Mouse (Mus musculus) embryonic facial prominence, embryonic 12.5 days (tissue): Measurements from ENCODE around the gene Pdgfra. TPM values are rescaled to one million over a fixed set of nuclear protein-coding genes. Genes with fewer than 3 reads are reported as not detected.

Experiments
- ATAC-seq: fragments of 200-750 bp; cut with Nextera tagmentation; 2 replicates; pipeline ENCODE4 v1.8.0; 2017; ENCODE audit not compliant: insufficient number of reproducible peaks, insufficient read depth, low FRiP score, low TSS enrichment
- H3K27ac ChIP-seq: fragments of 300-500 bp; sonication (generic); 2 replicates; pipeline ENCODE4 v1.5.1; 2016; ENCODE audit warnings: mild to moderate bottlenecking
- H3K27me3 ChIP-seq: fragments of 300-500 bp; sonication (generic); 2 replicates; pipeline ENCODE4 v1.6.1; 2016; ENCODE audit warnings: mild to moderate bottlenecking, moderate library complexity
- H3K36me3 ChIP-seq: fragments of 300-500 bp; sonication (generic); 2 replicates; pipeline ENCODE4 v1.6.1; 2016; ENCODE audit warnings: mild to moderate bottlenecking
- H3K4me1 ChIP-seq: fragments of 300-500 bp; sonication (generic); 2 replicates; pipeline ENCODE4 v1.6.1; 2016
- H3K4me2 ChIP-seq: fragments of 300-500 bp; sonication (generic); replicated peaks from 2 replicates; pipeline ENCODE4 v1.6.1; 2016; ENCODE audit warnings: mild to moderate bottlenecking, moderate library complexity
- H3K4me3 ChIP-seq: fragments of 300-500 bp; sonication (generic); 2 replicates; pipeline ENCODE4 v1.5.1; 2016; ENCODE audit warnings: mild to moderate bottlenecking
- H3K9ac ChIP-seq: fragments of 300-500 bp; sonication (generic); 2 replicates; pipeline ENCODE4 v1.6.1; 2016; ENCODE audit warnings: mild to moderate bottlenecking, moderate library complexity
- H3K9me3 ChIP-seq: fragments of 300-500 bp; sonication (generic); 2 replicates; pipeline ENCODE4 v1.6.1; 2016; ENCODE audit warnings: mild to moderate bottlenecking, moderate library complexity
- WGBS: fragments of 180-500 bp; shearing (Covaris S2); methylation state at CpG from one replicate; pipeline ENCODE4 v1.1.7; 2016; 5-methylcytosine and 5-hydroxymethylcytosine counted together
- polyA plus RNA-seq: library from polyadenylated mRNA; unstranded; fragments of >200 nt; fragmentation: Nextera tagmentation; extraction: Ambion mirVana; gene quantifications from 2 replicates; pipeline ENCODE4 v1.2.1, GENCODE M21; 2016

The Pdgfra gene
- polyA plus RNA-seq, 1 experiment from 2014 or later: 125 TPM

DNA sequence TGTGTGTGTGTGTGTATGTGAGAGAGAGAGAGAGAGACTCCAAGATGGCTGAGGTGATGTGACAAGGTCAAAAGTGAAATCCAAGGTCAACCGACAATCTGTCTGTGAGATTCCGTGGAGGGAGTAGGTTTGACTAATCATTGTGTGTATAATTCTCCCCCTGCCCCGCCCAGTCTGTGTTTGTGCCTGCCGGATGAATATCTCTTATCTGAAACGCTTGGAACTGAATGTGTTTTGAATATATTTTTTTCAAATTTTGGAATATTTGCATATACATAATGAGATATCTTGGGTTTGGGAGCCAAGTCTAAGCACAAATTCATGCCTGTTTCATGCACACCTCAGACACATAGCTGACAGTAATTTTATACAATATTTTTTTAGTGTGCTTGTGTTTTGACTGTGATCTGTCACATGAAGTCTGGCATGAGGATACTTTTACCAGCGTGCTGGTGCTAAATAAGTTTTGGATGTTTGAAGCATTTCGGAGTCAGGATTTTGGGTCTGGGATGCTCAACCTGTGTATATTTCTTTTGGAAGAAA is 32.7 kb downstream of the Pdgfra start:
- WGBS: 75% methylated on average over 7 of the region's 7 CpGs
- Histone ChIP-seq H3K9me3 (no peaks in the 10 kb centered on the region), H3K27me3 (no peaks in the 10 kb centered on the region), H3K4me2 (no peak overlapping the region), H3K9ac (no peak overlapping the region), H3K4me1 (no peaks in the 10 kb centered on the region), H3K27ac (no peak overlapping the region), H3K4me3 (no peak overlapping the region), H3K36me3 (peaks cover 93% of the 10 kb centered on the region)
- ATAC-seq: no peak

DNA sequence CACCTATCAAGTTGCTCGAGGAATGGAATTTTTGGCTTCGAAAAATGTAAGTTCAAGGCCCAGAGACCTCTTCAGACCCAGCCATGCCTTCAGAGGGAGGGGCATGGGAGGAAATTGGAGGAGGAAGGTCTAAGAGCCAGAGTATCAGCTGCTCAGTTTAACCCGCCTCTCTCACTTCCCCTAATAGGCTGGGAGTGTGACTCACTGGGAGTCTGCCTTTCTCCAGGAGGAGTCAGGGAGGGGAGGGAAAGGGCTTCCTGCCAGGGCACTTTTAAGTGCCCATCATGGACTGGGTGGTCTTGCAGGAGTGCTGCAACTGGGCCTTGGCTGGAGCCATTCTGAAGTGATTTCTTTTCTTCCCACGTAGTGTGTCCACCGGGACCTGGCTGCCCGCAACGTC is 33.5 kb downstream of the Pdgfra start:
- H3K9ac ChIP-seq: no peak overlapping the region
- no peaks in the 10 kb centered on the region for H3K9me3 ChIP-seq
- H3K27ac ChIP-seq: no peak overlapping the region
- no peak overlapping the region for H3K4me2 ChIP-seq
- 82% methylated on average over 7 of the region's 7 CpGs for WGBS
- H3K4me1 ChIP-seq: no peaks in the 10 kb centered on the region
- peaks cover 94% of the 10 kb centered on the region for H3K36me3 ChIP-seq
- H3K27me3 ChIP-seq: no peaks in the 10 kb centered on the region
- no peak for ATAC-seq
- no peak overlapping the region for H3K4me3 ChIP-seq

- Histone ChIP-seq H3K4me1 (no peaks in the 10 kb centered on the region), H3K9me3 (no peaks in the 10 kb centered on the region), H3K4me3 (no peak overlapping the region), H3K9ac (no peak overlapping the region), H3K4me2 (no peak overlapping the region), H3K27ac (no peak overlapping the region), H3K36me3 (peaks cover 90% of the 10 kb centered on the region), H3K27me3 (no peaks in the 10 kb centered on the region)
- WGBS: 89% methylated on average over 15 of the region's 15 CpGs
- no peak for ATAC-seq
Measured at GRCm38 (mm10) chr5:75189319-75189987, 37.4 kb downstream of the Pdgfra start.

GRCm38 (mm10) chr5:75193107-75193506 is 41.0 kb downstream of the Pdgfra start:
- Histone ChIP-seq H3K36me3 (peaks cover 86% of the 10 kb centered on the region), H3K9ac (no peak overlapping the region), H3K4me2 (no peak overlapping the region), H3K4me1 (no peaks in the 10 kb centered on the region), H3K27ac (no peak overlapping the region), H3K27me3 (no peaks in the 10 kb centered on the region), H3K4me3 (no peak overlapping the region), H3K9me3 (no peaks in the 10 kb centered on the region)
- ATAC-seq: no peak
- 92% methylated on average over 5 of the region's 5 CpGs for WGBS

GRCm38 (mm10) chr5:75198413-75198812 is 46.3 kb downstream of the Pdgfra start:
- peaks cover 52% of the 10 kb centered on the region for H3K36me3 ChIP-seq
- H3K9ac ChIP-seq: no peak overlapping the region
- WGBS: 79% methylated on average over 8 of the region's 8 CpGs
- no peak for ATAC-seq
- H3K9me3 ChIP-seq: no peaks in the 10 kb centered on the region
- no peak overlapping the region for H3K4me3 ChIP-seq
- H3K4me2 ChIP-seq: no peak overlapping the region
- no peak overlapping the region for H3K27ac ChIP-seq
- no peaks in the 10 kb centered on the region for H3K4me1 ChIP-seq
- no peaks in the 10 kb centered on the region for H3K27me3 ChIP-seq

DNA sequence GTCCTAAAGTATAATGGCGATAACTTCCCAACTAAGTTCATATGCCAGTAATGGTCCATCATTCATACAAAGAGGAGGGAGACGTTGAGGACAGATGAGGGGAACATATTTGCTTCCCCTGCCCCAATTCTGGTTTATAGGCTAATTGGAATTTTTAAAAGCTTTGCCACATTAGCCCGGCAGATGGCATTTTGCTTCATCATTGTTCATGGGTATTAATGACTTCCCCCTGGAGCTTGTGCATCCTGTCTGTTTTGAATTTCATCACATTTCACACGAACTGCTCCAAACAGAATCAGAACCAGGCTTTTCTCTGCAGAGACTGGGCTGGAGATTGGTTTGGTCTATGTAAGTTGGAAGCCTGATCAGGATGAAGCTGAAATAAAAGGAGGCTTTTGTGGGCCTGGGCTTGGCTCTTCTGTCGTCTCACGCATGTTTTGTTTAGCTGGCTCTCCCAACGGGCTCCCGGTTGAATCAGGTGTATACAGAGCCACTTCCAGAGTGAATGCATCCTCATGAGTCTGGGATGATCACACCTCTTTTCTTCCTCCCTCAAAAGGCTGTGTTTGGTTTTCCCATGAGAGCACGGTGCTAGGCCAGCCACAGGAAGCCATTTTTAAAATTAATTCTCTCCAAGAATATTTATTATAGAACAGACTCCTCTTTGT is 47.7 kb downstream of the Pdgfra start:
- H3K27me3 ChIP-seq: no peaks in the 10 kb centered on the region
- H3K4me1 ChIP-seq: no peaks in the 10 kb centered on the region
- peaks cover 40% of the 10 kb centered on the region for H3K36me3 ChIP-seq
- no peak overlapping the region for H3K4me2 ChIP-seq
- no peak overlapping the region for H3K4me3 ChIP-seq
- H3K9ac ChIP-seq: no peak overlapping the region
- WGBS: 73% methylated on average over 9 of the region's 9 CpGs
- H3K9me3 ChIP-seq: no peaks in the 10 kb centered on the region
- ATAC-seq: no peak
- 0 out of 2 replicates have a peak overlapping the region, but pooled peaks have one; percentile 2 for H3K27ac ChIP-seq

GRCm38 (mm10) chr5:75200366-75200724 is 48.3 kb downstream of the Pdgfra start:
- 0 out of 2 replicates have a peak, but pooled peaks have one; percentile 22 for ATAC-seq
- no peaks in the 10 kb centered on the region for H3K27me3 ChIP-seq
- H3K36me3 ChIP-seq: peaks cover 35% of the 10 kb centered on the region
- no peaks in the 10 kb centered on the region for H3K9me3 ChIP-seq
- no peak overlapping the region for H3K9ac ChIP-seq
- WGBS: 93% methylated on average over 10 of the region's 10 CpGs
- no peak overlapping the region for H3K4me2 ChIP-seq
- no peak overlapping the region for H3K4me3 ChIP-seq
- no peaks in the 10 kb centered on the region for H3K4me1 ChIP-seq
- no peak overlapping the region for H3K27ac ChIP-seq

DNA sequence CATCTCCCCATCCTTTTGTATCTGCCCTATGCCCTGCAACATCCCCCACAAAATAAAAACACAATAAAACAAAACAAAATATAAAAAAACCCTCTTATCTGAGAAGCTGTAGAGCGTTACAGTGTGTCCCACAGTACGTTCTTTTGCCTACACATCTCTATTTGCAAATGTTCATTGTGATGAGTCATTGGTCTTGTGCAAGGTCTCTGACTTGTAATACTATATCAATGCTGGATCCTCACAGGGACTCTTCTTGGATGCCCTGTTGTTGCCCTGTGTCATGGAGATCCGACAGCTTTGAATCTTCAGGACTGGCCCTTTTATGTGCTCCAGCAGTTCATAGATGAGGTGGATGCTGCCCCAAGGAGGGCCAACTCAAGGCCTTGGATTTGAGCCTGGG is 55.8 kb downstream of the Pdgfra start:
- no peak overlapping the region for H3K27ac ChIP-seq
- H3K27me3 ChIP-seq: no peaks in the 10 kb centered on the region
- H3K36me3 ChIP-seq: no peaks in the 10 kb centered on the region
- no peaks in the 10 kb centered on the region for H3K9me3 ChIP-seq
- ATAC-seq: no peak
- 85% methylated on average over 3 of the region's 3 CpGs for WGBS
- H3K9ac ChIP-seq: no peak overlapping the region
- no peak overlapping the region for H3K4me2 ChIP-seq
- no peaks in the 10 kb centered on the region for H3K4me1 ChIP-seq
- H3K4me3 ChIP-seq: no peak overlapping the region

DNA sequence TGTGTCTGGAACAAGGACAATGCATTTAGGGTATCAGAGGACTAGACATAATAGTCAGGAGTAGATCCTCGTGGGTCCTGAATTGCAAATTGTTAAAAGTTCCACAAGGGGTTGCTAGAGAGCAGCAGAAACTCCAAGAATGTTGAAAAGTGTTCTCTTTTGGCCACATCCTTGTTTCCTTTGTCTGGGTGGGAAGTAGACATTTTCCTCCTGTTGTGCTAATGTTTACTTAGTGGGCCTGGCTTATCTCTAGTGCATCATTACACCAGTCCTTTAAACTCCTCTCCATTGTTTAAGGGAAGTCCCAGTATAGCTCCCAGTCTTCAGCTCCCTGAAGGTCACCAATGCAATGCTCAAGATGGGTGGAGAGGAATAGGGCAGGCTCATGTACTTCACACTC is 57.9 kb downstream of the Pdgfra start:
- Histone ChIP-seq H3K4me2 (no peak overlapping the region), H3K4me3 (no peak overlapping the region), H3K4me1 (no peaks in the 10 kb centered on the region), H3K9ac (no peak overlapping the region), H3K9me3 (no peaks in the 10 kb centered on the region), H3K27ac (no peak overlapping the region), H3K36me3 (no peaks in the 10 kb centered on the region), H3K27me3 (no peaks in the 10 kb centered on the region)
- 13% methylated on average over 1 of the region's 1 CpGs for WGBS
- ATAC-seq: no peak

DNA sequence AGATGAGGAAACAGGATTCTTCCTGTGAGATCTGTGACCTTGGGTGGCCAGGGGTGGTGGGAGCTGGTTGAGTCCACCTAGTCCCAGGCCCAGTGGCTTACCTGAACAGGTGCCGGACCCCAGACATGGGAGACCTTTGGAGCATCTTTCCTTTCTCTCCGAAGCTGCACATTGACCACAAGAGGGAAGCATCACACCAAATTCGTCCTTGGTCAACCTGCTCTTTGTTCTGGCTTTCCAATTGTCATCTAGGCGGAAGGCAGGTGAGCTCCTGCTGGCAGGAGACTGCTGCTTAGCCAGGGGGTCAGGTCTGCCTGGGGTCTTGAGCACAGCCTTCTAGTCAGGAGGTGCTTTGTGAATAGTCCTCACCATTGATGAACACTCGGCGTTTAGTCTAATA is 62.4 kb downstream of the Pdgfra start:
- WGBS: 49% methylated on average over 6 of the region's 6 CpGs
- Histone ChIP-seq H3K27me3 (no peaks in the 10 kb centered on the region), H3K36me3 (no peaks in the 10 kb centered on the region), H3K9me3 (no peaks in the 10 kb centered on the region), H3K9ac (no peak overlapping the region), H3K4me3 (no peak overlapping the region), H3K4me2 (no peak overlapping the region), H3K4me1 (no peaks in the 10 kb centered on the region), H3K27ac (no peak overlapping the region)
- ATAC-seq: no peak

DNA sequence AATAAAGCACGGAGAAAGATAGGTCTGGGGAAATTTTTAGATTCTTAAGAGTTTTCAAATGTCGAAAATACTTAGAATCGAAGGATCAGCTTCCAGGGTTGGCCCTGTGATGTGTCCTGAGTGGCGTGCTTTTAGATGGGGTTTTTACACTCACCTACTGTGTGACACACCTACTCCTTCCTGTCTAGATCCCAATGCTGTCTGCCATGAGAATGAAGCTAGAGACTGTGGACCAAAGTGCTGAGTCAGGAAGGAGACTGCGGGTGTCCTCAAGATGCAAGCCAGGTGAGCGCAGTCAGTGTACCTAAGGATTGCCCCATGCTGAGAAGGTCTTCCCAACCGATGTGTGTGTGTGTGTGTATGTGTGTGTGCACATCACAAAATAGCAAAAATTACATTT is 62.8 kb downstream of the Pdgfra start:
- H3K4me3 ChIP-seq: no peak overlapping the region
- H3K4me2 ChIP-seq: no peak overlapping the region
- H3K4me1 ChIP-seq: no peaks in the 10 kb centered on the region
- H3K9me3 ChIP-seq: no peaks in the 10 kb centered on the region
- WGBS: 84% methylated on average over 7 of the region's 7 CpGs
- H3K36me3 ChIP-seq: no peaks in the 10 kb centered on the region
- no peak overlapping the region for H3K27ac ChIP-seq
- no peak for ATAC-seq
- no peaks in the 10 kb centered on the region for H3K27me3 ChIP-seq
- no peak overlapping the region for H3K9ac ChIP-seq

DNA sequence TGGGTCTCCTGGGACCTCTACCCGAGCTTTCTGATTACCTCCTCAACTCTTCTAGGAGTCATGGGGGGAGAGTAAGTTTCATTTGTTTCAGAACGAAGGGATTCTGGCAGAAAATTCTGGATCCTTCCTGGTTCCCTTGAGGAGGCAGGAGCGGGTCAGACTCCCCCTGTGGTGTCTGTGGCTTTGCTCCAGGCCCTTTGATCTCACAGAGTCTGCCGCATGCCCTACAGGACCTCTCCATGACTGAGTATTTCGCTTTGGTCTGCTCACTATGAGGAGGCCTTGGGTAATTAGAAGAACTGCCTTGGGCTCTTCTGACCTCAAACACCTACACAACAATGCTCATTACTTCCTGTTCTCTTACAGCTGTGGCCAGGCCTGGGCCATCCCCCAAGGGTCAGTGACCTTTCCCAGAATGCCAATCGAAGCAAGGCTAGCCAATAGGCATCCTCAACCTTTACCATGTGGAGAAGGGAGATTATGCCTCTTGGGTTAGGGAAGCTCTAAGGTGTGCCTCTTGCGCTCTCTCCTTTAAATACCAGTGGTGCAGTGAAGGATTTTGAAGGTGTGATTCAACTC is 63.7 kb downstream of the Pdgfra start:
- ATAC-seq: no peak
- H3K4me1 ChIP-seq: no peaks in the 10 kb centered on the region
- H3K36me3 ChIP-seq: no peaks in the 10 kb centered on the region
- no peak overlapping the region for H3K4me3 ChIP-seq
- no peaks in the 10 kb centered on the region for H3K27me3 ChIP-seq
- no peaks in the 10 kb centered on the region for H3K9me3 ChIP-seq
- no peak overlapping the region for H3K27ac ChIP-seq
- H3K4me2 ChIP-seq: no peak overlapping the region
- WGBS: 65% methylated on average over 7 of the region's 7 CpGs
- H3K9ac ChIP-seq: no peak overlapping the region
